Mouse (Mus musculus): ENCODE measurements at regions not wholly inside any gene's neighbourhood (a gene's known extent, or its start where the extent isn't known, plus 50 kb on each side); places are given as distances from the start of the nearest gene placed in this dataset.

DNA sequence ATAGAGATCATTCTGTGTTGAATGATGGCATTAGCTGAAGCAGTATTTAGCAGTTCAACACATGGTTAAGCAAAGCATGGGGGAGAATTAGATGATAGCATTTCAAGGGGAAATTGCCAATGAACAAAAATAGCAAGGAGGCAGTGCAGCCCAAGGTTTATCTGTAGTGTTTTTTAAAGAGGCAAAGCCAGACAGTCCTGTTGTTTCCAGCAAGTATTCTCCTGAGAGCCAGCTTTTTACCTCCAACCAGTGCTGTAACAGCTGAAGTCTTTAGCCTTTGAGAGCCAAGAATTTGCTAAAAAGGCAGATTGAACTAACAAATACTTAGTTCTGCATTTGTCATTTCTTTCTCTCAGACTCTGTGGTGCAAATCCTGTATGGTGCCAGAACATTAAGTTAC is 305.1 kb upstream of the Arx start:
- no peaks in the 10 kb centered on the region for H3K4me1 ChIP-seq (ENCODE audit: control insufficient read depth, insufficient read depth, insufficient read length, low read length)
- no peak overlapping the region for H3K4me3 ChIP-seq (ENCODE audit: insufficient read depth, low read depth, low read length)
- no peak overlapping the region for H3K27ac ChIP-seq (replicated peaks; ENCODE audit: low read depth, low read length)

DNA sequence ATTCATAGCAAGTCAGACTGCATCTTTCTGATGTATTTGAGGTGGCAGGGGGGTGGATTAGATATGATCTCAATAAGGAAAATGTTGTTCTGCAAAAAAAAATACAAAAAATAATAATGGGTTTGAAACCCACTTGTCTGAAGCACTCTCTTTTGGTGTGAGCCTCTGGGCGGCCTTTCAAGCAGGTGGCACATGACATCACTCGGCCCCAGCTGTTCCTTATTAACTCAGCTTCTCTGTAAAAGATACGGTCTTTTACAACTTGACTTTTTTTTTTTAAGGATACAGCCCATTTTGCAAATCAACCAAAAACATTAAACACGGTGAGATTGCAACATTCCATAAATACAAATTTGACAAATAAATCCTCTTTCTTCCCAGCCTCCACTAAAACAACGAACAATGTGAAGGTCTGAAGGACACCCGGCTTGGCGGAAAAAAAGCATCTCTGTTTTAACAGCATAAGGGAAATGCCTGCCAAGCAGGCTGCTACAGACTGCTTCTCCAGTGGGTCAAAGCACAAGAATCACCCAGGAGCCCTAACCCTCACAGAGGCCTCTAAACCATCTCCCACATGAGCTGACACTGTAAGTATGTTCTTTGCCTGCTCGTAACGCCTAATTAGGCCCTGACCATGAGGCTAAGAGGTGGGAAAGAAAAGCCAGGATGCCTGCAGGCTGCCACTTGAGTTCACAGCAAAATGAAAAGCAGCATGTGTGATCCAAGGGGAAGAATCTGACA is 283.8 kb upstream of the Arx start:
- no peak overlapping the region for H3K4me3 ChIP-seq (ENCODE audit: insufficient read depth, low read depth, low read length)
- no peaks in the 10 kb centered on the region for H3K4me1 ChIP-seq (ENCODE audit: control insufficient read depth, insufficient read depth, insufficient read length, low read length)
- H3K27ac ChIP-seq (replicated peaks; ENCODE audit: low read depth, low read length) = no peak overlapping the region

DNA sequence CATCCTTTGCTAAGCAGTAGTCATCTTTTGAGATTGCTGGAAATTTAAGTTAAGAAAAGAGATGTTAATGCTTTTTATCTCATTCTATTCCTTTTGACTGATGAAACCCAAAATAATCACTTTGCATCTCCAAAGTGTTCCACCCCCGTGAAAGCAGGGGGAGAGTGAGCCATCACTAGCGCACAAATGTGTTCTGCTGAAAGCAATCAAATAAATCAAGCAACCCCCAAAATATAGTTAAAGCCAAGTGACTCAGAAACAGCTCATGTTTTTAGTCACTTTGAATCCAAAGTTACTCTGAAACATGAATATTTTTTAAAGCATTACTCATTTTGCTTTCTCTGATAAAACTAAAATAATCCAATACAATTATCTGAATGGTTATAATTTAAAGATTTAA is 279.6 kb upstream of the Arx start:
- Histone ChIP-seq H3K4me1 (ENCODE audit: control insufficient read depth, insufficient read depth, insufficient read length, low read length) (no peaks in the 10 kb centered on the region), H3K27ac (replicated peaks; ENCODE audit: low read depth, low read length) (no peak overlapping the region), H3K4me3 (ENCODE audit: insufficient read depth, low read depth, low read length) (no peak overlapping the region)

DNA sequence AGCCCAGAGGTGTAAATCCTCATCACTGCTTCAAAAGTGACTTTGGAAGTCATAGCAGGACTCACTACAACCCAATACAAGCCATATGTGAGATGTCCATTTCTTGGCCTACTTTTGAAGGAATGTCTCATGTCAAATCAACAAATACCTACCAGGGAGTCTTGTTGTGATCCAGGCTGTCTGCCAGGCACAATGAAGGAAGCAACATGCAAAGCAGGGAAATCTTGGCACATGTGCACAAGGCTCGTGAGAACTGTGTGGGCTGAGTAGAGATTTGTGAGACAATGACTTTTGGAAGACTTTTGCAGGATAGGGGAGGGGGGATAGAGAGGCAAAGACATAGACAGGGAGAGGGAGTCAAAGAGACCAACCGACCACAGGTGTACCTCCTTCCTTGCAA is 274.7 kb upstream of the Arx start:
- no peaks in the 10 kb centered on the region for H3K4me1 ChIP-seq (ENCODE audit: control insufficient read depth, insufficient read depth, insufficient read length, low read length)
- H3K4me3 ChIP-seq (ENCODE audit: insufficient read depth, low read depth, low read length) = no peak overlapping the region
- H3K27ac ChIP-seq (replicated peaks; ENCODE audit: low read depth, low read length) = no peak overlapping the region

DNA sequence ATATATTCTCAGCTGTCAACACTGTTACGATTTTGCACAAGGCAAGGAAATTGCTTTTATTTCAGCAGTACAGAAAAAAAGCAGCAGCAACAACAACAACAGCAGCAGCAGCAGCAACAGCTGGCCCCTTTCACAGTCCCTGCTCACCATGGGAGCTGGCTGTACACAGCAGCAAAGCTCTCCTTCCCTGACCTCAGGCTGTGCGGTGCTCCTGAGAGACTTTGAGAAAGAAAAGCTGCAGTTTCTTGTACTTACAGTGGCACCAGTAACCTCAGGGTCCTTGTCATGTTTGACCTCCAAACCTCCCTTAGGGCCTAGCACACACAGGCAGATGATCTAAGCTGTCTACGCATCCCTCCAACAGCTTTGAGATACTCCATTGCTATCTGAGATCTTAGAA is 269.9 kb upstream of the Arx start:
- H3K4me1 ChIP-seq (ENCODE audit: control insufficient read depth, insufficient read depth, insufficient read length, low read length) = no peaks in the 10 kb centered on the region
- H3K27ac ChIP-seq (replicated peaks; ENCODE audit: low read depth, low read length) = no peak overlapping the region
- no peak overlapping the region for H3K4me3 ChIP-seq (ENCODE audit: insufficient read depth, low read depth, low read length)

DNA sequence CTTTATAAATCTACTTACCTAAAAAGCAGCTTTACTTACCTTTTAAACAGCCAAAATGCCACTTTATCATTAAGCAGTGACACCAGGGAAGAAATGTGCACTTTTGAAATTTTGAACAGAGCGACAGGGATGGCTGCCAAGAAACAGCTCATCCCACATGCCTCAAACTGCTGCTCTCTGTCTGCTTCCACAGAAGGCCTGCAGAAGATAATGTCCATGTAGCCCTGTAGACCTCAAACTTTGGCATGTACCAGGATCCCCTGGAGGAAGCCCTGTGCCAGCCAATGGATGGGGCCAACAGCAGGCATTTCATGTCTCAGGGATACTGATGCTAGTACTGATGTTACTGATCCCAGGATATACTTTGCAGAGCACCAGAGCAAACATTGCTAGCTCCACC is 245.1 kb upstream of the Arx start:
- Histone ChIP-seq H3K27ac (replicated peaks; ENCODE audit: low read depth, low read length) (no peak overlapping the region), H3K4me3 (ENCODE audit: insufficient read depth, low read depth, low read length) (no peak overlapping the region), H3K4me1 (ENCODE audit: control insufficient read depth, insufficient read depth, insufficient read length, low read length) (no peaks in the 10 kb centered on the region)

DNA sequence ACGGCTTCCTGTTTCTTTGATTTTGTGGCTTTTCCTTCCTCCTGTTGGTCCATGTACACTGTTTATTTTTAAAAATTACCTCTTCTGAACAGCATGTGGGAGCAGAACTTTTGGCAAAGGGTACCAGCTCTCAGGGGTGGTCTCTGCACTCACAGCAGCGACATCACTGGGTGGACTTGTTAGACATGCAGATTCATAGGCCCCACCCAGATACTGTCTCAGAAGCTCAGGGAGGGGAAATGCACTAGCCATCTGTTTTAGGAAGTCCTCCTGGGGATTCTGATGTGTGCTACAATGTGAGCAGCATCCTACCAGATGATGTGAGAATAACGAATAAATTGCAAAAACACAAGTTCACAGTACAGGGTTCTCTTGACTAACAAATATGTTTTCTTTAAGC is 243.5 kb upstream of the Arx start:
- Histone ChIP-seq H3K27ac (replicated peaks; ENCODE audit: low read depth, low read length) (no peak overlapping the region), H3K4me3 (ENCODE audit: insufficient read depth, low read depth, low read length) (no peak overlapping the region), H3K4me1 (ENCODE audit: control insufficient read depth, insufficient read depth, insufficient read length, low read length) (no peaks in the 10 kb centered on the region)

DNA sequence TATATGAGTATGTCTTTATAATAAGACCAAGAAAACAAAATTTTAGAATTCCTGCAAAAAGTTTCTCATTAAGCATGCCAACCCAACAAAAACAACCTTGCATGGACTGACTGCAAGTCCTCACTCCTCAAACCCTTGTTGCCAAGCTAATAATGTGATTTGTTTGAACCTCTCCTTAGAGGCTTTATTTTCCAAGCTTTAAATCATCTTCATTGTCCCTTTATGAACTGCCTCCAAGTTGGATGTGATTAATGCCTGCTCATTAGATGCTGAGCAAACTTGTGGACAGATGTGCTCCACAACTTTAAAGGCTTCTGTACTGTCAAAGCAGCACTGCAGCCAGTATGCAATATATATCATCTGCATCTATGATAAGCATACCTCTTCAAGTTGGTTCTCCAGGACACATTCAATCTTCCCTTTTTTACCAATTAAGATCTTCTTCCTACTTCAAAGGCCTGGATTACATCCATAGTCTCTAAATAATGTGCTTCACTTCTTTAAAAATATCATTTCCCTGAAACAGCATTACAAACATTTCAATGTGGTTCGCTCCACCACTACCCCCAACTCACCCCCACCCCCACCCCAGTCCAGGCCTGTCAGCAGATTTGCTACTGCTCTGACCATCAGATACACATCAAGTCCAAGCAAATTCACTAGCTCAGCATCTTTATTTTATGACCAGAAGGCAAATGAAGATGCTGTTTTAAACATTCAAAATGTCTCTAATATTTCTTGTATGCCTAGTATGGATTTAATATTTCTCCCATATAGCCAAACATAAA is 237.1 kb upstream of the Arx start:
- H3K4me3 ChIP-seq (ENCODE audit: insufficient read depth, low read depth, low read length) = no peak overlapping the region
- H3K4me1 ChIP-seq (ENCODE audit: control insufficient read depth, insufficient read depth, insufficient read length, low read length) = no peaks in the 10 kb centered on the region
- H3K27ac ChIP-seq (replicated peaks; ENCODE audit: low read depth, low read length) = no peak overlapping the region

DNA sequence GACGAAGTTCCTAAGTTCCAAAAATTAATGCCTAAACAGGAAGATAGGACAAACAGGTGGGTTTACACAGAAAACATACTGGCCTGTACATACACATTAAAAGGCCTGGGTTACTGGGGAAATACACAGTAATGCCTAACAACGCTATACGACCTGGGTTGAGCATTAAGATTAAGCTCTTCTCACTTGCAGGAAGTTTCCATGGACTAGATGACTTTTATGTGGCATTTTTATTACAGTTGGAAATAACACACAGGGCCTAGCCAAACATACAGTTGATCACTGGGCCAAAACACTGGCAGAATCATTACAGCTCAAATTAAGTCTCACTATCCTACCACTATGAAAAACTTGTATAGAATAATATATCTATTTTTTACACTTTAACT is 236.5 kb upstream of the Arx start:
- no peak overlapping the region for H3K27ac ChIP-seq (replicated peaks; ENCODE audit: low read depth, low read length)
- H3K4me3 ChIP-seq (ENCODE audit: insufficient read depth, low read depth, low read length) = no peak overlapping the region
- H3K4me1 ChIP-seq (ENCODE audit: control insufficient read depth, insufficient read depth, insufficient read length, low read length) = no peaks in the 10 kb centered on the region

DNA sequence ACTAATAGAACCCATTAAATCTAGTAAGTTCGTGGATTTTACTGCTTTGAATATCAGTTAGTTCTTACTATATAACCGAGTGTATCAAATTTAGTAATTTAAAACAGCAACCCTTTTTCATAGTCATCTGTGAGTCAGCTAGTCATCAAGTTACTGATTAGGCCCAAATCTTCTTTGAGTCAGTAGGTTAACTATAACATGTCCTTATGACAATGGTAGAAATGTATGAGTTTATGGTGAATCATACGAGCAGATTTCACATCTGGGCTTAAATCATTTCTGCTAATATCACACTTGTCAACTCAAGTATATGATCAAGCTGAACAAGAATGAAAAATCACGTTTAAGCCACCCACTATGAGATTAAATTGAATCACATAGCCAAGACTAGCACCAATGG is 226.7 kb upstream of the Arx start:
- Histone ChIP-seq H3K4me1 (ENCODE audit: control insufficient read depth, insufficient read depth, insufficient read length, low read length) (no peaks in the 10 kb centered on the region), H3K27ac (replicated peaks; ENCODE audit: low read depth, low read length) (no peak overlapping the region), H3K4me3 (ENCODE audit: insufficient read depth, low read depth, low read length) (no peak overlapping the region)

DNA sequence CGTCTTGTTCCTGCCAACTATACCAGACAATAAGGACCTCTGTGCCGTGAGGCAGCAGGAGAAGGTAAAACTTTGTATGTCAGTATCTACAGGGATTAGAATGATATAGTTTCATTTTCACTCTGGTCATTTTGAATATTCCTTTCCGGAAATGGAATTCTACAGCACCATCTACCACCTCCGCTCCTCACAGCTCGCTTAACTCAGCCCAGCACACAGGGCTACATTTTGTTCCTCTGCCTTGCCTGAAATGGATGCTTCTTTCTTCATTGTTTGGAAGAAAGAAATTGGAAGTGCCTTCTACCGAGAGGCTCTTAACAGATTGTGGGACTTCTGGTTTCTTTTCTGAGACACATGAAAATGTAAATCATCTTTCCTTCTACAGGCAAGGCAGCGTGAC is 217.4 kb upstream of the Arx start:
- no peak overlapping the region for H3K4me3 ChIP-seq (ENCODE audit: insufficient read depth, low read depth, low read length)
- H3K27ac ChIP-seq (replicated peaks; ENCODE audit: low read depth, low read length) = no peak overlapping the region
- H3K4me1 ChIP-seq (ENCODE audit: control insufficient read depth, insufficient read depth, insufficient read length, low read length) = no peaks in the 10 kb centered on the region

DNA sequence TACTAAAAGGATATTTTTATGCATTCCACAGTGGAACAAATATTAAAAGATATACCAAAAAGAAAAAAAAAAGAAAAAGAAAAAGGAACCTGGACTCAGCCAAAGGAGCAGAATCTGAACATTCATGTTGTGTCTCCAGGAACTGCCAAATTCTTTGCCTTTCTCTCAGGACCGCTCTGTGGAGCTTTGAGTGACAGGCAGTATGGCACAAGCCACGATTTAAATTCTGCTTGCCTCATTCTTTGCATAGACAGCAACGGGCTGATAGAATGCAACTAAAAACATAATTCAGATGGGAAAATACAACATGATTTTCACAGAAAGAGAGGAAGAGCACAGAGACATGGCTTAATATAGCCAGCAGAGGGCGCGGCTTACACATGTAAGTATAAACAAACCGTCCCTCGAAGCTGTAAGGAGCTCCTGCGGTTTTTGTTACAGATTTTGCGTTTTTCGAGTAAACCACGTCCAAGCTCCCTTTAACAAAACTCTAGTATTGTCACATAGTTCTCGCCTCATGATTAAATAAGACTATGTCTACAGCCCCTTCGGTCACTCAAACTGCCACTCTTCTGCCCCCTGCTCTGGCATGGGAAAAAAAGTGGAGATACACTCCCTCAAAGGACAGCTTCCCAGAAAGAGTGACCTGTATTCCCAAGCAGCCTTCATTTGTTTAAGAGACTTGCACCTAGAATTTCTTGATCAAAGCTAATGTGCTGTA is 216.5 kb upstream of the Arx start:
- Histone ChIP-seq H3K27ac (replicated peaks; ENCODE audit: low read depth, low read length) (no peak overlapping the region), H3K4me1 (ENCODE audit: control insufficient read depth, insufficient read depth, insufficient read length, low read length) (no peaks in the 10 kb centered on the region), H3K4me3 (ENCODE audit: insufficient read depth, low read depth, low read length) (peak overlapping the region; percentile 36)

DNA sequence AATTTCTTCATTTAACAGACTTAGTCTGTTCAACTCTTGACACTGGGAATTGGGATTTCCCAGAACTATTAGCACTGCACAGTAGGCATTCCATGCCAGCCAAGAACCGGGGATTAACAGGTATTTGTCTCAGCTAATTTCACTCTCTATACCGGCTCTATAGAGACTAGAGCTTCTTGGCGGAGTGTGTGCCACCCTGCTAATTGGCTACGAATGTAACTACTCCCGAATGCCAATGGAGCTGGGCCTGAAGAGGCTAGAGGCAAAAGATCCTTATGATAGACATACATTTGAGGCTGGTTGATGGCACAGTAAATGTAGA is 216.0 kb upstream of the Arx start:
- no peak overlapping the region for H3K4me3 ChIP-seq (ENCODE audit: insufficient read depth, low read depth, low read length)
- H3K27ac ChIP-seq (replicated peaks; ENCODE audit: low read depth, low read length) = no peak overlapping the region
- H3K4me1 ChIP-seq (ENCODE audit: control insufficient read depth, insufficient read depth, insufficient read length, low read length) = no peaks in the 10 kb centered on the region

DNA sequence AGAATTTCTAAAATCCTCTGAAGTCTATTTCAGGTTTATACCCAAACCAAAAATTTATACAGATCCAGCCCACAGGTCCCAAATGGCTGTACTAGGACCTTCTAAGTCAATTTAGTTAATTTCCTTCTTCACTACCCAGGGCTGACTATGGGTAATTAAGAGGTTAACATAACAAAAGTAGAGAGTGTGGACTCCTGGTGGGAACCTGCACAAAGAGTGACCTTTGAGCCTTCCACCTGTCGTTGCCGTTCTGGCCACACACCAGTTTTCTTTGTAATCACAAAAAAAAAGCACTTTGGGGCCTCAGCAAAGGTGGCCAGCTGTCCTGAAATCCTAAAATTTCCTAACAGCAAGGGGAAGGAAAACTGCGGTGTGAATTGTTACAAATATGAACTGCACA is 197.3 kb upstream of the Arx start:
- Histone ChIP-seq H3K4me3 (ENCODE audit: insufficient read depth, low read depth, low read length) (no peak overlapping the region), H3K27ac (replicated peaks; ENCODE audit: low read depth, low read length) (no peak overlapping the region), H3K4me1 (ENCODE audit: control insufficient read depth, insufficient read depth, insufficient read length, low read length) (no peaks in the 10 kb centered on the region)

DNA sequence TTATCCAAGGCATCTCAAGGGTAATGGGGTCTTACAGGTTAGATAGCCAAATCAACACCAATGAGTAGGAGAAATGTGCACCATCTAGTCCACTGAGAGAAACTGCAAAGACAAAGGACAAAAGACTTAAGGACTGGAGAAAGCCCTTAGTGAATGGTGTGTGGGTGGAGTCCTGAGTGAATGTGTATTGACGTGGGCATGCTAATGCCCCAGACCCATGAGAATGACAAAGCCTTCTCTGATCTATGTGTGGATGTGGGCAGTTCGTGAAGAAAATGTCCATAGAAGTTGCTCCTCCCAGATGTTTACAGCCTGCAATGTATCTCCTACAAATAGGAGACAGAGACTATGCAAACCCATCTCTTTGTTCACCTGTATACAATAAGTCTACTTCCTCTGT is 188.7 kb upstream of the Arx start:
- Histone ChIP-seq H3K4me1 (ENCODE audit: control insufficient read depth, insufficient read depth, insufficient read length, low read length) (no peaks in the 10 kb centered on the region), H3K4me3 (ENCODE audit: insufficient read depth, low read depth, low read length) (no peak overlapping the region), H3K27ac (replicated peaks; ENCODE audit: low read depth, low read length) (no peak overlapping the region)
